8 mouse cellular contexts compared by ENCODE assay signal in genomic region chr4:55531096-55531855, GRCm38 (mm10). TPM values are rescaled to one million over a fixed set of nuclear protein-coding genes. Genes with fewer than 3 reads are reported as not detected.
DNase-seq lines count a peak whose midpoint lies in the region; ATAC-seq lines count a peak whose summit lies in the region.

No protein-coding gene starts in this region.

- H3K9me3 ChIP-seq in hindbrain, embryonic 14.5 days (ENCODE audit: control insufficient read depth, low read length), result no peaks in the 10 kb centered on the region
- no peaks in the 10 kb centered on the region for H3K9me3 ChIP-seq in liver, embryonic 13.5 days (replicated peaks)
- H3K9me3 ChIP-seq in neural tube, embryonic 13.5 days, result no peaks in the 10 kb centered on the region

- H3K27me3 ChIP-seq in hindbrain, embryonic 14.5 days (ENCODE audit: control insufficient read depth, insufficient read depth, low read length), result peaks cover 23% of the 10 kb centered on the region
- peaks cover 79% of the 10 kb centered on the region for H3K27me3 ChIP-seq in liver, embryonic 13.5 days
- H3K27me3 ChIP-seq in neural tube, embryonic 13.5 days, result peaks cover 54% of the 10 kb centered on the region

- no peak overlapping the region for H3K27ac ChIP-seq in hindbrain, embryonic 14.5 days
- no peak overlapping the region for H3K27ac ChIP-seq in liver, embryonic 13.5 days
- no peak overlapping the region for H3K27ac ChIP-seq in neural tube, embryonic 13.5 days (replicated peaks)

- H3K4me2 ChIP-seq in hindbrain, embryonic 14.5 days (replicated peaks), result peak overlapping the region; percentile 90
- peak overlapping the region; percentile 79 for H3K4me2 ChIP-seq in liver, embryonic 13.5 days
- peak overlapping the region; percentile 93 for H3K4me2 ChIP-seq in neural tube, embryonic 13.5 days

- H3K9ac ChIP-seq in hindbrain, embryonic 14.5 days, result peak overlapping the region; percentile 77
- 0 out of 2 replicates have a peak overlapping the region, but pooled peaks have one; percentile 22 for H3K9ac ChIP-seq in liver, embryonic 13.5 days
- H3K9ac ChIP-seq in neural tube, embryonic 13.5 days, result peak overlapping the region; percentile 81

- H3K4me1 ChIP-seq in hindbrain, embryonic 14.5 days (replicated peaks; ENCODE audit: control insufficient read depth, insufficient read depth, low read length), result peaks cover 23% of the 10 kb centered on the region
- H3K4me1 ChIP-seq in liver, embryonic 13.5 days (replicated peaks), result peaks cover 22% of the 10 kb centered on the region
- peaks cover 34% of the 10 kb centered on the region for H3K4me1 ChIP-seq in neural tube, embryonic 13.5 days (replicated peaks)

- no peaks in the 10 kb centered on the region for H3K36me3 ChIP-seq in hindbrain, embryonic 14.5 days (replicated peaks; ENCODE audit: control insufficient read depth, insufficient read depth)
- no peaks in the 10 kb centered on the region for H3K36me3 ChIP-seq in liver, embryonic 13.5 days
- no peaks in the 10 kb centered on the region for H3K36me3 ChIP-seq in neural tube, embryonic 13.5 days

- WGBS in hindbrain, embryonic 14.5 days, result 1% methylated on average over 56 of the region's 56 CpGs
- WGBS in liver, embryonic 13.5 days (ENCODE audit: insufficient replicate concordance), result 2% methylated on average over 56 of the region's 56 CpGs
- under 1% methylated on average over 56 of the region's 56 CpGs for WGBS in neural tube, embryonic 13.5 days

- peak overlapping the region; percentile 71 for H3K4me3 ChIP-seq in hindbrain, embryonic 14.5 days (replicated peaks; ENCODE audit: low read length)
- peak overlapping the region; percentile 60 for H3K4me3 ChIP-seq in liver, embryonic 13.5 days (replicated peaks)
- H3K4me3 ChIP-seq in neural tube, embryonic 13.5 days, result peak overlapping the region; percentile 59

- ATAC-seq in hindbrain, embryonic 14.5 days (ENCODE audit: low FRiP score), result no peak
- no peak for ATAC-seq in liver, embryonic 13.5 days (ENCODE audit: low read depth)
- no peak for ATAC-seq in neural tube, embryonic 13.5 days (ENCODE audit: low read depth)

- DNase-seq in cerebellum, postnatal 10 days, result peak; percentile 32 to 33
- no peak for DNase-seq in cerebellum, adult 8-10 months
- DNase-seq in adrenal gland, postnatal 14 days, result peak; percentile 65
- peak; percentile 32 for DNase-seq in gastrocnemius, adult 18-20 months (ENCODE audit: low spot score)
- no peak for DNase-seq in hindbrain, embryonic 14.5 days (ENCODE audit: low spot score)
- no peak for DNase-seq in liver, embryonic 13.5 days
- DNase-seq in thymus, postnatal 36 days, result peak; percentile 16 to 37

RNA-seq across cellular contexts. Expression of gene Klf4, which starts 1.0 kb away (rescaled TPM):
- total RNA-seq in adrenal gland, postnatal 14 days (2021), result 25.1 and 36.2 TPM in 2 replicates
- total RNA-seq in gastrocnemius, adult 18-20 months (2021), result 10 to 100 TPM; 16.0 to 46.3 TPM
- polyA plus RNA-seq in hindbrain, embryonic 14.5 days (2014; fragmentation: Nextera tagmentation; extraction: Ambion mirVana), result 2.5 and 3.7 TPM in 2 replicates
- 0.55 and 0.56 TPM in 2 replicates for polyA plus RNA-seq in liver, embryonic 13.5 days (2015; fragmentation: Nextera tagmentation; extraction: Ambion mirVana)
- polyA plus RNA-seq in neural tube, embryonic 13.5 days (2015; fragmentation: Nextera tagmentation; extraction: Ambion mirVana), result 2.7 and 3.9 TPM in 2 replicates

Comparison
In these comparisons a context has a peak if more than half of its experiments do, and no peak if none do; other contexts are left out.
1. DNase-seq: peak in cerebellum, postnatal 10 days (2 of 2), adrenal gland, postnatal 14 days (single experiment), gastrocnemius, adult 18-20 months (single experiment) and thymus, postnatal 36 days (2 of 2); none in cerebellum, adult 8-10 months (single experiment), hindbrain, embryonic 14.5 days (single experiment) and liver, embryonic 13.5 days (single experiment).
2. H3K9ac ChIP-seq: peak in every context shown above with its lines; median percentile 81 in neural tube, embryonic 13.5 days; 77 in hindbrain, embryonic 14.5 days; 22 in liver, embryonic 13.5 days.
3. Peak in every context shown above with its lines, with median percentiles within 50 percentile points of each other: H3K4me2 ChIP-seq and H3K4me3 ChIP-seq.